Mouse (Mus musculus): ENCODE measurements around the gene Trpm1. TPM values are rescaled to one million over a fixed set of nuclear protein-coding genes. Genes with fewer than 3 reads are reported as not detected.

The Trpm1 gene
- polyA plus RNA-seq, 1 experiment, result 0.01 TPM

- Histone ChIP-seq H3K4me3 (replicated peaks) (no peak overlapping the region), H3K27me3 (ENCODE audit: control insufficient read depth) (no peaks in the 10 kb centered on the region), H3K36me3 (ENCODE audit: control insufficient read depth) (no peaks in the 10 kb centered on the region), H3K9me3 (ENCODE audit: control insufficient read depth, low read length) (no peaks in the 10 kb centered on the region), H3K4me1 (ENCODE audit: control insufficient read depth) (no peaks in the 10 kb centered on the region)
- TF ChIP-seq GATA1 (IDR thresholded peaks at IDR 0.05; ENCODE audit: low read length) (no peak), TAL1 (IDR thresholded peaks at IDR 0.05; ENCODE audit: low read length) (no peak)
Measured at GRCm38 (mm10) chr7:64223215-64223614, 69.6 kb downstream of the Trpm1 start.

- TF ChIP-seq GATA1 (IDR thresholded peaks at IDR 0.05; ENCODE audit: low read length) (no peak), TAL1 (IDR thresholded peaks at IDR 0.05; ENCODE audit: low read length) (no peak)
Measured at GRCm38 (mm10) chr7:64226339-64227194, 72.9 kb downstream of the Trpm1 start.

DNA sequence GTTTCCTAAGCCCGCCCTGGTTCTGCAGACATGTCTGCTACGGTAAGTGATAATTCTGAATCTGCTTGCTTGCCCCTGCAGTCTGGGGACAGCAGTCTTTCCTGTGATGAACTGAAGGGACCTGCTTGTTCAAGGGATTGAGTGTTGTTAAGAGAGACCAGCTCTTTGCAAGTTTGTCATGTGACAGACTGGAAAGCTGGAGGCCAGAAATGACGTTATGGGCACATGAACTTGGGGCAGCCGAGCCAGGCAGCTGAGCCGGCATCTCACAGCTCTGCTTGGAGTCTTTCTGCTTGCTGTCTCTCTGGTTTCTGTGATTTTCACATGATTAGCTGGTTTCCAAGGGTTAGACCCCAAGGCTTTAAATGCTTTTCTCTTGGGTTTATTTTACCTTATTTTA is 74.0 kb downstream of the Trpm1 start:
- no peaks in the 10 kb centered on the region for H3K36me3 ChIP-seq (ENCODE audit: control insufficient read depth)
- no peaks in the 10 kb centered on the region for H3K27me3 ChIP-seq (ENCODE audit: control insufficient read depth)
- no peak for TF ChIP-seq TAL1 (IDR thresholded peaks at IDR 0.05; ENCODE audit: low read length)
- no peak for TF ChIP-seq GATA1 (IDR thresholded peaks at IDR 0.05; ENCODE audit: low read length)

More at GRCm38 (mm10) chr7:64226339-64227194, 72.9 kb downstream of the Trpm1 start:
- Histone ChIP-seq H3K9me3 (ENCODE audit: control insufficient read depth, low read length) (peaks cover 3% of the 10 kb centered on the region; the same call in 1 of the 2 replicates), H3K4me3 (replicated peaks) (no peak overlapping the region), H3K4me1 (ENCODE audit: control insufficient read depth) (no peaks in the 10 kb centered on the region), H3K36me3 (ENCODE audit: control insufficient read depth) (no peaks in the 10 kb centered on the region), H3K27me3 (ENCODE audit: control insufficient read depth) (no peaks in the 10 kb centered on the region)

GRCm38 (mm10) chr7:64228300-64228699 is 74.7 kb downstream of the Trpm1 start:
- peaks cover 3% of the 10 kb centered on the region; the same call in 1 of the 2 replicates for H3K9me3 ChIP-seq (ENCODE audit: control insufficient read depth, low read length)
- no peak overlapping the region for H3K4me3 ChIP-seq (replicated peaks)
- no peaks in the 10 kb centered on the region for H3K27me3 ChIP-seq (ENCODE audit: control insufficient read depth)
- H3K4me1 ChIP-seq (ENCODE audit: control insufficient read depth), result no peaks in the 10 kb centered on the region
- no peaks in the 10 kb centered on the region for H3K36me3 ChIP-seq (ENCODE audit: control insufficient read depth)
- TF ChIP-seq GATA1 (IDR thresholded peaks at IDR 0.05; ENCODE audit: low read length), result no peak
- no peak for TF ChIP-seq TAL1 (IDR thresholded peaks at IDR 0.05; ENCODE audit: low read length)

More for the DNA sequence above, 74.0 kb downstream of the Trpm1 start:
- Histone ChIP-seq H3K4me3 (replicated peaks) (no peak overlapping the region), H3K4me1 (ENCODE audit: control insufficient read depth) (no peaks in the 10 kb centered on the region), H3K9me3 (ENCODE audit: control insufficient read depth, low read length) (peaks cover 3% of the 10 kb centered on the region; the same call in 1 of the 2 replicates)

DNA sequence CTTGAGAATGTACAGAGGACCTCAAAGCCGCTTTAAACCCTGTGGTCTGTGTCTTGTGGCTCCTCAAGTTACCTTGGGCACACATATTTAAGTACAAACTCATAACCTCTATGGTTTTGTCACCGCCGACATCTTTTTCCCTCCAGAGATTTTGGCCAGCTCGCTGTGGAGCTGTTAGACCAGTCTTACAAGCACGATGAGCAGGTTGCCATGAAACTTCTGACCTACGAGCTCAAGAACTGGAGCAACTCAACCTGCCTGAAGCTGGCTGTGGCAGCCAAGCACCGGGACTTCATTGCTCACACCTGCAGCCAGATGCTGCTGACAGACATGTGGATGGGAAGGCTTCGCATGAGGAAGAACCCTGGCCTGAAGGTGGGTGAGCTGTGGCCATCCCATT is 76.3 kb downstream of the Trpm1 start:
- Histone ChIP-seq H3K4me3 (replicated peaks) (no peak overlapping the region), H3K36me3 (ENCODE audit: control insufficient read depth) (no peaks in the 10 kb centered on the region), H3K9me3 (ENCODE audit: control insufficient read depth, low read length) (peaks cover 3% of the 10 kb centered on the region; the same call in 1 of the 2 replicates), H3K27me3 (ENCODE audit: control insufficient read depth) (no peaks in the 10 kb centered on the region), H3K4me1 (ENCODE audit: control insufficient read depth) (no peaks in the 10 kb centered on the region)
- TF ChIP-seq GATA1 (IDR thresholded peaks at IDR 0.05; ENCODE audit: low read length) (no peak), TAL1 (IDR thresholded peaks at IDR 0.05; ENCODE audit: low read length) (no peak)

DNA sequence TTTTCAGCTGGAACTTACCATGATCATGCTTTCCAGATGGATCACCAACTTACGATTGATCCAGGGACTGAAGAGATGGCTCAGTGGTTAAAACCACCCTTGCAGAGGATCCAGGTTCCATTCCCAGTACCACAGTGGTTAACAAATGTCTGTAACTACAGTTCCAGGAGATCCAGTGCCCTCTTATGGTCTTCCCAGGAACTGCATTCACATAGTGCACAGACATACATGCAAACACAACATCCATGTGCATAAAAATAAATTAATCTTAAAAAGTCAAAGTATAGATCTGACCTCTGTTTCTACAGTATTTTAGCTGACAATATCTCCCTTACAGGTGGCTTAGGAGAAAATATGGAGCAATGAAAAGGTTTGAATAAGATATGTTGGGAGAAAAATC is 77.4 kb downstream of the Trpm1 start:
- Histone ChIP-seq H3K4me3 (replicated peaks) (no peak overlapping the region), H3K4me1 (ENCODE audit: control insufficient read depth) (no peaks in the 10 kb centered on the region), H3K27me3 (ENCODE audit: control insufficient read depth) (no peaks in the 10 kb centered on the region), H3K36me3 (ENCODE audit: control insufficient read depth) (no peaks in the 10 kb centered on the region), H3K9me3 (ENCODE audit: control insufficient read depth, low read length) (peaks cover 3% of the 10 kb centered on the region; the same call in 1 of the 2 replicates)
- TF ChIP-seq TAL1 (IDR thresholded peaks at IDR 0.05; ENCODE audit: low read length) (no peak), GATA1 (IDR thresholded peaks at IDR 0.05; ENCODE audit: low read length) (no peak)

DNA sequence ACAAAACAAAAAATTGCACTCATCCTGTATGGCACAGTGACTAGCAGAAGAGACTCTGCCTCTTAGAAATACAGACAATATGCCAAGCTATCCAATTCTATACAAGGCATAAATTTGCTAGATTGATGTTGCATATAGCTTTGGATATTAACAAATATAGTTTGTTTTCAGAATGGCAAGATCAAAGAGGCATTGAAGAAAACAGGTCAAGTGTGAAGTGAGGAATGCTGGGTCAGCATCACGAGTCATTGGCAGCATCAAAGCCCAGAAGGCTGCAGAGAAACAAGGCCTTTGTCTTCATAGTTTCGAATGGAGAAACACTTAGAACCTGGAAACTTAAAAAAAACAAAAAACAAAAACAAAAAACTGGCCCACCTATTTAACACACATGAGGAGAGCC is 78.4 kb downstream of the Trpm1 start:
- no peaks in the 10 kb centered on the region for H3K4me1 ChIP-seq (ENCODE audit: control insufficient read depth)
- H3K36me3 ChIP-seq (ENCODE audit: control insufficient read depth), result no peaks in the 10 kb centered on the region
- H3K9me3 ChIP-seq (ENCODE audit: control insufficient read depth, low read length), result peaks cover 3% of the 10 kb centered on the region; the same call in 1 of the 2 replicates
- no peaks in the 10 kb centered on the region for H3K27me3 ChIP-seq (ENCODE audit: control insufficient read depth)
- TF ChIP-seq GATA1 (IDR thresholded peaks at IDR 0.05; ENCODE audit: low read length) (no peak), TAL1 (IDR thresholded peaks at IDR 0.05; ENCODE audit: low read length) (no peak)
- no peak overlapping the region for H3K4me3 ChIP-seq (replicated peaks)

- no peaks in the 10 kb centered on the region for H3K4me1 ChIP-seq (ENCODE audit: control insufficient read depth)
- H3K27me3 ChIP-seq (ENCODE audit: control insufficient read depth), result no peaks in the 10 kb centered on the region
- no peaks in the 10 kb centered on the region for H3K36me3 ChIP-seq (ENCODE audit: control insufficient read depth)
- peaks cover 3% of the 10 kb centered on the region; the same call in 1 of the 2 replicates for H3K9me3 ChIP-seq (ENCODE audit: control insufficient read depth, low read length)
- no peak for TF ChIP-seq TAL1 (IDR thresholded peaks at IDR 0.05; ENCODE audit: low read length)
- no peak for TF ChIP-seq GATA1 (IDR thresholded peaks at IDR 0.05; ENCODE audit: low read length)
- H3K4me3 ChIP-seq (replicated peaks), result no peak overlapping the region
Measured at GRCm38 (mm10) chr7:64234310-64234820, 80.7 kb downstream of the Trpm1 start.

DNA sequence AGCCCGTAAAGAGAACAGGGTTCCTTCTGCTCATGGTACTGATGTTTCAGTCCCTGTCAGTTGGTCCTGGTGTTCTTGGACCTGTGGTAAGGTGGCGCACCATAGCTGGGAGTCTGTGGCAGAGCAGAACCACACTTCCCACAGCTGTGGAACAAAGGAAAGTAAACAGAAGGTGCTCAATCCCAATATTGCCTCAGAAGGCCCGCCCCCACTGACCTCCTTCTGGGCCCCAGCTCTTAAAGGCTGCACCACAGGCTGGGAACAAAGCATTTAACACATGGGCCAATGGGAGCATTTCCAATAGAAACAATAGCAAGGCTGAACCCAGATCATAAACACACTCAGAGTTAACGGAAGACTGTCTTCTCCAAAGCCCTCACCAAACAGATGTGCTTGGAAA is 82.9 kb downstream of the Trpm1 start:
- Histone ChIP-seq H3K27me3 (ENCODE audit: control insufficient read depth) (no peaks in the 10 kb centered on the region), H3K4me3 (replicated peaks) (no peak overlapping the region), H3K36me3 (ENCODE audit: control insufficient read depth) (no peaks in the 10 kb centered on the region), H3K4me1 (ENCODE audit: control insufficient read depth) (no peaks in the 10 kb centered on the region), H3K9me3 (ENCODE audit: control insufficient read depth, low read length) (no peaks in the 10 kb centered on the region)
- TF ChIP-seq GATA1 (IDR thresholded peaks at IDR 0.05; ENCODE audit: low read length), result no peak
- TF ChIP-seq TAL1 (IDR thresholded peaks at IDR 0.05; ENCODE audit: low read length), result no peak
